Mouse (Mus musculus): ENCODE data around the gene Lbh.

DNA sequence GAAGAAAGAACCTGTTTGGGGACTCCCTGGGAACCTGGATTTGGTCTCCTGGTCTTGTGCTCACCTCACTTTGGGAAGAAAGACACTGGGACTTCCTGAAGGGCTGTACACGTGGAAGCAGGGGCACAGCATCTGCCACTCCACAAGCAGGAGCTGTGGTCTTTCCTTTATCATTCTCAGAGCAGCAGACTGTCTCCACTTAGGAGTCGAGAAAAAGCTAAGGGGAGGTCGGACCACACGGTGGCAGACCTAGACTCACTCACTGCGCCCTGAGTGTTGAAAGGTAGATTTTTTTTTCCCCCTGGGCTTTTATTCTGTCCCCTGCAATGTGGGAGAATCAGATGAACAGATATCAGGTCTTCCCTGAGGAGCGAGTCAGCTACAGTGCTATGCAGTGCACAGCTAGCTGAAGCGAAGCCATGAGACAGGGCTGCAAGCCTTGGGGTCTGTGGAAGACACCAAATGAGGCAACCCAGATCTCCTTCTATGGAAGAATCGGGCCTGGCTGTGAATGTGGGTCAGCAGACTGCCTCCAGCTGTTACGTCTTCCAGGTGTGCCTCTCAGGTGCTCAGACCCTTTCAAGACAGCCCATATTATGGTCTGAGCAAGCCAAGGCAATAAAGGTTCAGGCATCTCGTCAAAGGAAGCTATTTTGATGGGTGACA, 11.7 kb upstream of the Lbh start:
- TF ChIP-seq POLR2A (IDR thresholded peaks at IDR 0.05; ENCODE audit: low read depth, low read length) (no peak), CTCF (IDR thresholded peaks at IDR 0.05; ENCODE audit: borderline replicate concordance, insufficient read depth, low read length) (no peak)

All from embryonic fibroblast, embryonic 13.5 days (primary cell).